In the genomic region with DNA sequence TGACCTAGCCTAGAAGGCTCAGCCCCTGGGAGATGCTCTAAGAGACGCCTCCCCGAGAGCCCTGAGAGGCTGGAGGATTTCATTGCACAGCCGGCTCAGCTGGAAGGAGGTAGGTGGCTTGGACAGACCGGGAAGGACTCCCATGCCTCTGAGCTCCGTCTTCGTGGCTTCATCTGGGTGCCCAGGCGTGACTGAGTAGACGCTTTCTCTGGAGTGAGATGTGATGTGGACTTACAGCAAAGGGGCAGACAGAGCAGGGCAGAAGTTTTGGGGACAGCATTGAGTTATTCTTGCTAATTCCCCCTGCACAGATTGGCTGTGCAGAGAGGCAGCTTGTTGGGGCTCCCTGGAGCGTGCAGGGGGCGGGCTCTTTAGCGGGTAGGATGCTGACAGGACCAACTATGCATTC, we compare ENCODE assay signal across 8 mouse cellular contexts. TPM values are rescaled to one million over a fixed set of nuclear protein-coding genes. Genes with fewer than 3 reads are reported as not detected.
DNase-seq lines count a peak whose midpoint lies in the region; ATAC-seq lines count a peak whose summit lies in the region.

No protein-coding gene starts in this region.

- H3K9ac ChIP-seq in heart, embryonic 11.5 days (ENCODE audit: low read depth, low read length), result peak overlapping the region; percentile 52
- no peak overlapping the region; the same call in 1 of the 2 replicates for H3K9ac ChIP-seq in liver, embryonic 11.5 days (ENCODE audit: low read depth, low read length)

- H3K4me2 ChIP-seq in heart, embryonic 11.5 days, result peak overlapping the region; percentile 60
- peak overlapping the region; percentile 53 for H3K4me2 ChIP-seq in liver, embryonic 11.5 days

- H3K27me3 ChIP-seq in heart, embryonic 11.5 days (ENCODE audit: control insufficient read depth, insufficient read depth, low read length), result peaks cover 4% of the 10 kb centered on the region; the same call in 1 of the 2 replicates
- peaks cover 9% of the 10 kb centered on the region; the same call in 1 of the 2 replicates for H3K27me3 ChIP-seq in liver, embryonic 11.5 days (replicated peaks; ENCODE audit: control insufficient read depth, insufficient read depth, low read length)

- WGBS in heart, embryonic 11.5 days (ENCODE audit: insufficient replicate concordance), result 10% methylated on average over 11 of the region's 11 CpGs
- 16% methylated on average over 11 of the region's 11 CpGs for WGBS in liver, embryonic 11.5 days

- peaks cover 30% of the 10 kb centered on the region for H3K4me1 ChIP-seq in heart, embryonic 11.5 days (ENCODE audit: control insufficient read depth, insufficient read depth, low read length)
- peaks cover 15% of the 10 kb centered on the region for H3K4me1 ChIP-seq in liver, embryonic 11.5 days (replicated peaks; ENCODE audit: control insufficient read depth, insufficient read depth, low read length)

- peak overlapping the region; percentile 31 for H3K4me3 ChIP-seq in heart, embryonic 11.5 days (ENCODE audit: low read depth, low read length)
- peak overlapping the region; percentile 29 for H3K4me3 ChIP-seq in liver, embryonic 11.5 days (ENCODE audit: low read depth, low read length)

- H3K9me3 ChIP-seq in heart, embryonic 11.5 days (replicated peaks; ENCODE audit: control insufficient read depth, low read length), result no peaks in the 10 kb centered on the region
- no peaks in the 10 kb centered on the region for H3K9me3 ChIP-seq in liver, embryonic 11.5 days (ENCODE audit: control insufficient read depth, low read length)

- peak; percentile 42 for DNase-seq in gastrocnemius, postnatal 10 days
- DNase-seq in gastrocnemius, postnatal 25 days, result no peak
- peak; percentile 34 for DNase-seq in NIH3T3 (ENCODE audit: low read depth)
- DNase-seq in liver, embryonic 11.5 days (ENCODE audit: low spot score), result no peak
- DNase-seq in adipocyte (ENCODE audit: low spot score), result no peak
- DNase-seq in right cerebral cortex, postnatal 14 days, result no peak
- DNase-seq in cerebellum, postnatal 14 days, result no peak

- no peak for ATAC-seq in heart, embryonic 11.5 days (replicated peaks; ENCODE audit: insufficient number of reproducible peaks, low FRiP score, low TSS enrichment)
- ATAC-seq in liver, embryonic 11.5 days (replicated peaks; ENCODE audit: low FRiP score), result no peak

- no peaks in the 10 kb centered on the region for H3K36me3 ChIP-seq in heart, embryonic 11.5 days (ENCODE audit: control insufficient read depth, insufficient read depth, low read length)
- H3K36me3 ChIP-seq in liver, embryonic 11.5 days (ENCODE audit: control insufficient read depth, insufficient read depth, low read length), result no peaks in the 10 kb centered on the region

- peak overlapping the region; percentile 41; the same call in 1 of the 2 replicates for H3K27ac ChIP-seq in heart, embryonic 11.5 days (ENCODE audit: low read depth, low read length)
- H3K27ac ChIP-seq in liver, embryonic 11.5 days (ENCODE audit: low read depth, low read length), result peak overlapping the region; percentile 32; the same call in 1 of the 2 replicates

RNA-seq across cellular contexts. Expression of a gene that starts 0.5 kb away (rescaled TPM):
- total RNA-seq in gastrocnemius, postnatal 10 days (2021), result 10 to 100 TPM; 31.8 to 37.4 TPM
- total RNA-seq in gastrocnemius, postnatal 25 days (2021), result 10 to 100 TPM in 1 of 2 experiments, 1 to 10 TPM in 1; 9.2 to 13.4 TPM
- 2.7 and 4.2 TPM in 2 replicates for polyA plus RNA-seq in heart, embryonic 11.5 days (2014; fragmentation: Nextera tagmentation; extraction: Ambion mirVana)
- 4.6 and 5.0 TPM in 2 replicates for polyA plus RNA-seq in liver, embryonic 11.5 days (2014; fragmentation: Nextera tagmentation; extraction: Ambion mirVana)

RNA-seq across cellular contexts. Expression of a gene that starts 9.6 kb away (rescaled TPM):
- total RNA-seq in gastrocnemius, postnatal 10 days (2021), result 10 to 100 TPM; 13.1 to 14.9 TPM
- total RNA-seq in gastrocnemius, postnatal 25 days (2021), result 1 to 10 TPM; 9.3 to 9.9 TPM
- polyA plus RNA-seq in heart, embryonic 11.5 days (2014; fragmentation: Nextera tagmentation; extraction: Ambion mirVana), result 16.0 and 17.1 TPM in 2 replicates
- 21.1 and 21.6 TPM in 2 replicates for polyA plus RNA-seq in liver, embryonic 11.5 days (2014; fragmentation: Nextera tagmentation; extraction: Ambion mirVana)

RNA-seq across cellular contexts. Expression of a gene that starts 26.6 kb away (rescaled TPM):
- total RNA-seq in gastrocnemius, postnatal 10 days (2021), result 10 to 100 TPM; 10.7 to 18.2 TPM
- 10 to 100 TPM; 11.0 to 14.7 TPM for total RNA-seq in gastrocnemius, postnatal 25 days (2021)
- 3.1 and 3.8 TPM in 2 replicates for polyA plus RNA-seq in heart, embryonic 11.5 days (2014; fragmentation: Nextera tagmentation; extraction: Ambion mirVana)
- polyA plus RNA-seq in liver, embryonic 11.5 days (2014; fragmentation: Nextera tagmentation; extraction: Ambion mirVana), result 23.3 and 27.8 TPM in 2 replicates

RNA-seq across cellular contexts. Expression of a gene that starts 48.2 kb away (rescaled TPM):
- 10 to 100 TPM; 16.6 to 17.3 TPM for total RNA-seq in gastrocnemius, postnatal 10 days (2021)
- total RNA-seq in gastrocnemius, postnatal 25 days (2021), result 1 to 10 TPM; 5.4 to 9.5 TPM
- polyA plus RNA-seq in heart, embryonic 11.5 days (2014; fragmentation: Nextera tagmentation; extraction: Ambion mirVana), result 3.9 and 4.3 TPM in 2 replicates
- 13.4 and 14.3 TPM in 2 replicates for polyA plus RNA-seq in liver, embryonic 11.5 days (2014; fragmentation: Nextera tagmentation; extraction: Ambion mirVana)

Comparison
In these comparisons a context has a peak if more than half of its experiments do, and no peak if none do; other contexts are left out.
1. DNase-seq: peak in gastrocnemius, postnatal 10 days (single experiment) and NIH3T3 (single experiment); none in gastrocnemius, postnatal 25 days (single experiment), liver, embryonic 11.5 days (single experiment), adipocyte (single experiment), right cerebral cortex, postnatal 14 days (single experiment) and cerebellum, postnatal 14 days (0 of 2).